In genomic region chr1:106711356-106712125, GRCm38 (mm10) we compare ENCODE assay signal across 8 mouse cellular contexts. TPM values are rescaled to one million over a fixed set of nuclear protein-coding genes. Genes with fewer than 3 reads are reported as not detected.
A peak's percentile ranks its signal among the peaks of the same experiment; 100 is the strongest.
DNase-seq lines count a peak whose midpoint lies in the region; ATAC-seq and TF ChIP-seq lines count a peak whose summit lies in the region.

No protein-coding gene starts in this region.

- 0 out of 2 replicates have a peak overlapping the region, but pooled peaks have one; percentile 91 for H3K9ac ChIP-seq in heart, embryonic 15.5 days
- peak overlapping the region; percentile 91 for H3K9ac ChIP-seq in hindbrain, postnatal 0 days (replicated peaks; ENCODE audit: low read length)
- H3K9ac ChIP-seq in midbrain, embryonic 12.5 days (replicated peaks): 0 out of 2 replicates have a peak overlapping the region, but pooled peaks have one; percentile 45

- H3K27me3 ChIP-seq in heart, embryonic 15.5 days: no peaks in the 10 kb centered on the region
- H3K27me3 ChIP-seq in hindbrain, postnatal 0 days (ENCODE audit: insufficient read depth, low read length): no peaks in the 10 kb centered on the region
- peaks cover 21% of the 10 kb centered on the region for H3K27me3 ChIP-seq in midbrain, embryonic 12.5 days

- no peak overlapping the region for H3K27ac ChIP-seq in heart, embryonic 15.5 days
- H3K27ac ChIP-seq in cortical plate, adult 2 months (ENCODE audit: insufficient read depth, low read length): no peak overlapping the region
- H3K27ac ChIP-seq in hindbrain, postnatal 0 days: peak overlapping the region; percentile 56; the same call in 1 of the 2 replicates
- no peak overlapping the region for H3K27ac ChIP-seq in midbrain, embryonic 12.5 days (replicated peaks)

- H3K36me3 ChIP-seq in heart, embryonic 15.5 days: no peaks in the 10 kb centered on the region
- no peaks in the 10 kb centered on the region for H3K36me3 ChIP-seq in hindbrain, postnatal 0 days (ENCODE audit: insufficient read depth, low read length)
- H3K36me3 ChIP-seq in midbrain, embryonic 12.5 days: no peaks in the 10 kb centered on the region

- no peak for ATAC-seq in heart, embryonic 15.5 days (replicated peaks; ENCODE audit: insufficient number of reproducible peaks, insufficient read depth, low FRiP score, low read depth)
- no peak for ATAC-seq in hindbrain, postnatal 0 days
- ATAC-seq in midbrain, embryonic 12.5 days (ENCODE audit: low FRiP score, low read depth): no peak

- no peak for DNase-seq in heart, postnatal 14 days
- DNase-seq in hindbrain, postnatal 0 days (ENCODE audit: low spot score): peak; percentile 38
- no peak for DNase-seq in frontal cortex, postnatal 25 days (ENCODE audit: low spot score in 2 of 2)
- DNase-seq in cerebellum, adult 11 months: no peak
- DNase-seq in adrenal gland, adult (ENCODE audit: inconsistent age in 2 of 2, low spot score in 1 of 2): no peak

- intact Hi-C loops in heart, postnatal 14 days (cut with DNase I): loop anchor here (2.0 to 5.0 kb wide), 2 partner anchors 47 to 84 kb away; no protein-coding TSS in a partner anchor

- no peaks in the 10 kb centered on the region for H3K9me3 ChIP-seq in heart, embryonic 15.5 days (replicated peaks)
- no peaks in the 10 kb centered on the region for H3K9me3 ChIP-seq in hindbrain, postnatal 0 days (ENCODE audit: low read length)
- H3K9me3 ChIP-seq in midbrain, embryonic 12.5 days: no peaks in the 10 kb centered on the region

- H3K4me3 ChIP-seq in heart, embryonic 15.5 days: peak overlapping the region; percentile 96
- peak overlapping the region; percentile 77 for H3K4me3 ChIP-seq in cortical plate, adult 2 months (ENCODE audit: insufficient read depth, low read length)
- peak overlapping the region; percentile 79 for H3K4me3 ChIP-seq in hindbrain, postnatal 0 days (ENCODE audit: low read length)
- H3K4me3 ChIP-seq in midbrain, embryonic 12.5 days: peak overlapping the region; percentile 77

- H3K4me2 ChIP-seq in heart, embryonic 15.5 days: peak overlapping the region; percentile 92
- H3K4me2 ChIP-seq in hindbrain, postnatal 0 days (ENCODE audit: low read depth, low read length): peak overlapping the region; percentile 82
- peak overlapping the region; percentile 81 for H3K4me2 ChIP-seq in midbrain, embryonic 12.5 days (replicated peaks)

- peaks cover 30% of the 10 kb centered on the region for H3K4me1 ChIP-seq in heart, embryonic 15.5 days (replicated peaks)
- H3K4me1 ChIP-seq in cortical plate, adult 2 months (ENCODE audit: control insufficient read depth, insufficient read depth, low read length): peaks cover 1% of the 10 kb centered on the region
- peaks cover 23% of the 10 kb centered on the region; the same call in 1 of the 2 replicates for H3K4me1 ChIP-seq in hindbrain, postnatal 0 days (ENCODE audit: insufficient read depth, low read length)
- peaks cover 21% of the 10 kb centered on the region for H3K4me1 ChIP-seq in midbrain, embryonic 12.5 days

- 53% methylated on average over 12 of the region's 12 CpGs for WGBS in heart, embryonic 15.5 days
- 41% methylated on average over 12 of the region's 12 CpGs for WGBS in hindbrain, postnatal 0 days
- WGBS in midbrain, embryonic 12.5 days: 73% methylated on average over 12 of the region's 12 CpGs

- TF ChIP-seq POLR2A in cortical plate, adult 2 months (IDR thresholded peaks at IDR 0.05; ENCODE audit: extremely low read depth, insufficient read depth, low read length): no peak

- peak; percentile 15; the same call in 1 of the 2 replicates for TF ChIP-seq CTCF in cortical plate, adult 2 months (IDR thresholded peaks at IDR 0.05; ENCODE audit: extremely low read depth, insufficient read depth, low read length)
- TF ChIP-seq CTCF in hindbrain, postnatal 0 days (IDR thresholded peaks at IDR 0.05; ENCODE audit: low read depth): peak; percentile 49

RNA-seq across cellular contexts. Expression of gene Bcl2, which starts 2.5 kb away (rescaled TPM):
- polyA plus RNA-seq in heart, embryonic 15.5 days (2015; fragmentation: Nextera tagmentation; extraction: Ambion mirVana): 7.4 and 10.1 TPM in 2 replicates
- total RNA-seq in heart, postnatal 14 days (2021): 1 to 10 TPM; 5.6 to 7.0 TPM
- polyA plus RNA-seq in cortical plate, adult 2 months (2012; rRNA removed): 4.5 and 4.7 TPM in 2 replicates
- 13.1 and 15.2 TPM in 2 replicates for total RNA-seq in hindbrain, postnatal 0 days (2014; rRNA removed)
- polyA plus RNA-seq in hindbrain, postnatal 0 days (2015; fragmentation: Nextera tagmentation; extraction: Ambion mirVana): 9.8 and 10.1 TPM in 2 replicates
- polyA plus RNA-seq in midbrain, embryonic 12.5 days (2016; fragmentation: Nextera tagmentation; extraction: Ambion mirVana): 11.1 and 11.3 TPM in 2 replicates

RNA-seq across cellular contexts. Expression of gene Kdsr, which starts 48.0 kb away (rescaled TPM):
- polyA plus RNA-seq in heart, embryonic 15.5 days (2015; fragmentation: Nextera tagmentation; extraction: Ambion mirVana): 7.4 and 9.0 TPM in 2 replicates
- 1 to 10 TPM; 6.2 to 9.0 TPM for total RNA-seq in heart, postnatal 14 days (2021)
- polyA plus RNA-seq in cortical plate, adult 2 months (2012; rRNA removed): 18.7 and 20.5 TPM in 2 replicates
- 8.9 and 9.1 TPM in 2 replicates for total RNA-seq in hindbrain, postnatal 0 days (2014; rRNA removed)
- polyA plus RNA-seq in hindbrain, postnatal 0 days (2015; fragmentation: Nextera tagmentation; extraction: Ambion mirVana): 17.2 and 17.6 TPM in 2 replicates
- 9.5 and 9.7 TPM in 2 replicates for polyA plus RNA-seq in midbrain, embryonic 12.5 days (2016; fragmentation: Nextera tagmentation; extraction: Ambion mirVana)
